Mouse (Mus musculus) hindbrain, embryonic 14.5 days (tissue): ENCODE results near the gene Med19. TPM values are rescaled to one million over a fixed set of nuclear protein-coding genes. Genes with fewer than 3 reads are reported as not detected.

Experiments used
- ATAC-seq: fragments of 200-750 bp; cut with Nextera tagmentation; 2 replicates; pipeline ENCODE4 v1.8.0; 2017; ENCODE audit warnings: moderate number of reproducible peaks, mild to moderate bottlenecking, moderate TSS enrichment, moderate library complexity; ENCODE audit not compliant: low FRiP score
- DNase-seq: peaks from one replicate; pipeline ENCODE4 v3.0.0-alpha.2; 2015; ENCODE audit warnings: low spot score
- H3K27ac ChIP-seq: fragments of 300-500 bp; sonication (generic); 2 replicates; pipeline ENCODE4 v1.5.1; 2014; ENCODE audit warnings: mild to moderate bottlenecking, moderate library complexity
- H3K27me3 ChIP-seq: fragments of 300-500 bp; sonication (generic); 2 replicates; pipeline ENCODE4 v1.6.1; 2014; ENCODE audit warnings: mild to moderate bottlenecking, low read length, mixed read lengths; ENCODE audit not compliant: control insufficient read depth, insufficient read depth
- H3K36me3 ChIP-seq: fragments of 300-500 bp; sonication (generic); replicated peaks from 2 replicates; pipeline ENCODE4 v1.6.1; 2014; ENCODE audit not compliant: control insufficient read depth, insufficient read depth
- H3K4me1 ChIP-seq: fragments of 300-500 bp; sonication (generic); replicated peaks from 2 replicates; pipeline ENCODE4 v1.6.1; 2014; ENCODE audit warnings: antibody characterized with exemption, low read length, mixed read lengths; ENCODE audit not compliant: control insufficient read depth, insufficient read depth
- H3K4me2 ChIP-seq: fragments of 300-500 bp; sonication (generic); replicated peaks from 2 replicates; pipeline ENCODE4 v1.6.1; 2014; ENCODE audit warnings: mild to moderate bottlenecking, moderate library complexity
- H3K4me3 ChIP-seq: fragments of 300-500 bp; sonication (generic); replicated peaks from 2 replicates; pipeline ENCODE4 v1.5.1; 2014; ENCODE audit warnings: mild to moderate bottlenecking, low read length
- H3K9ac ChIP-seq: fragments of 300-500 bp; sonication (generic); 2 replicates; pipeline ENCODE4 v1.6.1; 2014
- H3K9me3 ChIP-seq: fragments of 300-500 bp; sonication (generic); 2 replicates; pipeline ENCODE4 v1.6.1; 2016; ENCODE audit warnings: low read length; ENCODE audit not compliant: control insufficient read depth
- WGBS: fragments of 180-500 bp; shearing (Covaris S2); extraction: QIAGEN DNeasy Blood & Tissue Kit; methylation state at CpG from one replicate; pipeline ENCODE4 v1.1.7; 2014; 5-methylcytosine and 5-hydroxymethylcytosine counted together
- polyA plus RNA-seq: library from polyadenylated mRNA; unstranded; fragments of >200 nt; fragmentation: Nextera tagmentation; extraction: Ambion mirVana; gene quantifications from 2 replicates; pipeline ENCODE4 v1.2.1, GENCODE M21; 2014

Gene Med19
- polyA plus RNA-seq, 1 experiment from 2014 or later, result 61.3 TPM

DNA sequence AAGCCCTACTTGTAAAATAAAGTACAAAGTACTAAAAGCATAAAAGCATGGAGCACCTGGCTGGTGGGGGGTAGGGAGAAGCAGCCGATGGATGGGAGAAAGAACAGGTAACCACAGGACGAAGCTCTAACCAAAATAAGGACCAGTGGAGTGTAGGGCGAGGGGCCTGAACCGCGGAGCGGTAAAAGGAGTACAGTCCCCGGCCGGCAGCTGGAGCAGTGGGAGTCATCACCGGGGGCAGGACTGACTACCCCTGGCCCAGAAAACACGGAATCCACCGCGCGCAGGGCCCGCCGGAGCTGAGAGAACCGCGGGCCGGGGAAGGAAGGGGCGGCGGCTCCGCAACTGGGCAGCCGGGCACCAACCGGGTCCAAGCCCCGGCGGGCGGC lies 36.2 kb downstream of the Med19 start:
- peak overlapping the region; percentile 98 for H3K4me3 ChIP-seq
- H3K27me3 ChIP-seq, result no peaks in the 10 kb centered on the region
- peaks cover 16% of the 10 kb centered on the region for H3K4me1 ChIP-seq
- H3K36me3 ChIP-seq, result peaks cover 18% of the 10 kb centered on the region
- no peak; the same call in 1 of the 2 replicates for ATAC-seq
- peak overlapping the region; percentile 82 for H3K4me2 ChIP-seq
- H3K27ac ChIP-seq, result peak overlapping the region; percentile 95
- no peaks in the 10 kb centered on the region for H3K9me3 ChIP-seq
- under 1% methylated on average over 22 of the region's 26 CpGs for WGBS
- no peak for DNase-seq
- H3K9ac ChIP-seq, result peak overlapping the region; percentile 96

GRCm38 (mm10) chr2:84714811-84715561 lies 36.8 kb downstream of the Med19 start, which contains the start of gene Zdhhc5:
Gene Zdhhc5, minus strand, starts transcription at chr2:84715180.
- Histone ChIP-seq H3K9ac (peak within 1 kb of the TSS; percentile 96), H3K36me3 (peaks cover 13% of the 10 kb centered on the region), H3K4me2 (peak within 1 kb of the TSS; percentile 89), H3K27me3 (no peaks in the 10 kb centered on the region), H3K4me1 (peaks cover 16% of the 10 kb centered on the region), H3K9me3 (no peaks in the 10 kb centered on the region), H3K27ac (peak within 1 kb of the TSS; percentile 95), H3K4me3 (peak within 1 kb of the TSS; percentile 98)
- DNase-seq (peak; percentile 97), ATAC-seq (peak; percentile 98)
- under 1% methylated on average over 96 of the region's 107 CpGs for WGBS

DNA sequence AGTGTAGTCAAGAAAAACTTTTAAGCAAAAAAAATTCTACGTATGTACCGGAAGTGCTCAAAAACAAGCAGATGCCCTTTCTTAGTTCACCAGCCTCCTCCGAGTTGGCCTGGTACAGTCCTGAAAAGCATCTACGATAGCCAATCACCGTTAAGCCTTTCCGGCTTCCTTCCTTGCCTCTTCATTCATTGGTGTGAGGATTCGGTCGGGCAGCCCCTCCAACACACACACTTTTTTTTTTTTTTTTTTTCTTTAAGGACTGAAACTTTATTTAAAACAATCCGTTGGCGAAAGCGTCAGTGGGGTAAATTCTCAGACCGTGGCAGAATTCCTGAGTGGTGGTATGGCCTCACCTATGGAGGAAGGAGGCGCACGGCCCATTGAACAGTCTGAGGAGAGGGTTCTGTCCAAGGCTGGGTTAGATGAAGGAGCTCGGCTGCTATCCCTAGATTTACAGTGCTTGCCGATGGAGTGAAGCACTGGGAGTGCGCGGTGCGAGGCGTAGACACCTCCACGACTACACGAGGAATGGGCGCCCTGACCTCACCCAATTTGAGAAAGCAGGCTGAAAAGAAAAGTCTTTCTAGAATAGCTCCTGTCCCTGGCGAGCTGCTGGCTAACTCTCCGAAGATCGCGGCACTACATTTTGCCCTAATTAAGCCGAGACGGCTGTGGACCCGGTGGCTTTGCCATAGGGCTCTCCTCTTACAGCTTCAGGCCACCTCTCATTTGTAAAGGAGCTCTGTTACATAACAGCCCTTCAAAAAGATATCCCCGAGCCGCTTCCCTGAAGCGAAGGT lies 37.6 kb downstream of the Med19 start:
- Histone ChIP-seq H3K36me3 (peaks cover 6% of the 10 kb centered on the region), H3K4me3 (peak overlapping the region; percentile 98), H3K27me3 (no peaks in the 10 kb centered on the region), H3K9me3 (no peaks in the 10 kb centered on the region), H3K4me2 (peak overlapping the region; percentile 89), H3K9ac (peak overlapping the region; percentile 69), H3K4me1 (peaks cover 16% of the 10 kb centered on the region), H3K27ac (peak overlapping the region; percentile 95)
- ATAC-seq (peak; percentile 95), DNase-seq (peak; percentile 87)
- WGBS, result under 1% methylated on average over 33 of the region's 33 CpGs

DNA sequence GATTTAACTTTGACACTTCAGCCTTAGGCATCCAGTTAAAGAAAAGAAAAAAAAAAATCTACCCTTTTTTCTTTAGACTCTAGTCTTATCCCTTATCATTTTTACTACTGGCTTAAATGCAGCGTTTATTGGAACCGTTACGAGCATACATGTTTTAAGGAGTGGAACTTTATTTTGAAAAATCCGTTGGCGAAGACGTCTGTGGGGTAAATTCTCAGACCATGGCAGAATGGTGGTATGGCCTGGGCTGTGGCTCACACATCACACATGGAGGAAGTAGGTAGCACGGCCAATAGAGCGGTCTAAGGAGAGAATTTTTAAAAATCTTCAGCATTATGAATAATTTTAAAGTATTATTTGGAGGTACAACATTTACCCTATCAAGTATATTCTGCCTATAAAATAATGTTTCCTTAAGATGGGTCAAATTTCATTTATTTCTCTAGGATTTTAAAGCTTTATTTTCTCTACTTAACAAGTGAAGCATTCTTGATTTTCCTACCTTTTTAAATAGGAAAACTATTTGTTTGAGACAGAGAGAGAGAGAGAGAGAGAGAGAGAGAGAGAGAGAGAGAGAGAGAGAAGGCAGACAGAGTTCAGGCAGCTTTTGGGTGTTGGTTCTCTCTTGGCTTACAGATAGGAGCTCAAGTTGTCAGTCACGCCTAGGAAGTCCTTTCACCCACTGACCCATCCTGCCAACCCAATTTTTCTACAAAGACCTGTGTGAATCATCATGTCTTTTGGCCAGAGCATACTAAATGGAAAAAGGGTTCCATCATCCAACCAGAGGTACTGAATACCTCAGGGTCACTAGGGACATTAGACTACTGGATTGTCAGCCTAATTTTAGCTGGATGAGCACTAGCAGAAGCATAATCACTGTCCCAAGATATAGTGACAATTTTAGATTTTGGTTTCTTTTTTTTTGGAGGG lies 38.5 kb downstream of the Med19 start:
- Histone ChIP-seq H3K4me1 (peaks cover 16% of the 10 kb centered on the region), H3K36me3 (peaks cover 10% of the 10 kb centered on the region), H3K9me3 (no peaks in the 10 kb centered on the region), H3K9ac (peak overlapping the region; percentile 69), H3K27me3 (no peaks in the 10 kb centered on the region), H3K27ac (peak overlapping the region; percentile 95), H3K4me3 (peak overlapping the region; percentile 98), H3K4me2 (peak overlapping the region; percentile 89)
- no peak for ATAC-seq
- 37% methylated on average over 9 of the region's 9 CpGs for WGBS
- no peak for DNase-seq

- ATAC-seq (no peak), DNase-seq (no peak)
- Histone ChIP-seq H3K27ac (no peak overlapping the region), H3K9ac (no peak overlapping the region), H3K4me3 (no peak overlapping the region), H3K4me2 (no peak overlapping the region), H3K9me3 (no peaks in the 10 kb centered on the region), H3K4me1 (peaks cover 16% of the 10 kb centered on the region), H3K27me3 (no peaks in the 10 kb centered on the region), H3K36me3 (peaks cover 17% of the 10 kb centered on the region)
- WGBS, result 97% methylated on average over 4 of the region's 4 CpGs
These were observed 39.2 kb downstream of the Med19 start for GRCm38 (mm10) chr2:84717357-84717756.

DNA sequence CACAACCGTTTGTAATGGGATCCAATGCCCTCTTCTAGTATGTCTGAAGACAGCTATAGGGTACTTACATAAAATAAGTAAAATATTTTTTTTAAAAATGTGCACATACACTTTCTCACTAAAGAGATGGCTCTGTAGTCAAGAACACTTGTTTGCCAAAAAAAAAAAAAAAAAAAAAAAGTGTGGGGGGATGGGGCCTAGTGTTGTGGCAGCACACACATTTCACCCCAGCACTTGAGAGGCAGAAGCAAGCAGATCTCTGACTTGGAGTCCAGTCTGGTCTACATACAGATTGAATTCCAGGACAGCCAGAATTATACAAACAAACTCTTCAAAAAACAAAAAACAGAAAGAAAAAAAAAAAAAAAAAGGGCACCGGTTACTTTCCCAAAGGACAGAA lies 42.5 kb downstream of the Med19 start:
- Histone ChIP-seq H3K9ac (no peak overlapping the region), H3K4me3 (no peak overlapping the region), H3K4me2 (no peak overlapping the region), H3K9me3 (no peaks in the 10 kb centered on the region), H3K27ac (no peak overlapping the region), H3K36me3 (peaks cover 42% of the 10 kb centered on the region), H3K27me3 (no peaks in the 10 kb centered on the region), H3K4me1 (0 out of 2 replicates have a peak, but pooled peaks cover 8% of the 10 kb centered on the region)
- 87% methylated on average over 2 of the region's 2 CpGs for WGBS
- ATAC-seq, result no peak
- DNase-seq, result no peak

- whole genome bisulfite sequencing, result 75% methylated on average over 3 of the region's 3 CpGs
- Histone ChIP-seq H3K36me3 (peaks cover 42% of the 10 kb centered on the region), H3K4me1 (peaks cover 10% of the 10 kb centered on the region), H3K9me3 (no peaks in the 10 kb centered on the region), H3K27me3 (no peaks in the 10 kb centered on the region), H3K4me2 (no peak overlapping the region), H3K9ac (no peak overlapping the region), H3K27ac (no peak overlapping the region), H3K4me3 (no peak overlapping the region)
- no peak for DNase-seq
- no peak for ATAC-seq
These were observed 43.0 kb downstream of the Med19 start for GRCm38 (mm10) chr2:84721182-84721581.

- Histone ChIP-seq H3K27me3 (no peaks in the 10 kb centered on the region), H3K4me3 (no peak overlapping the region), H3K9ac (no peak overlapping the region), H3K4me2 (no peak overlapping the region), H3K27ac (no peak overlapping the region), H3K9me3 (no peaks in the 10 kb centered on the region), H3K4me1 (peaks cover 13% of the 10 kb centered on the region), H3K36me3 (peaks cover 42% of the 10 kb centered on the region)
- no peak for DNase-seq
- 97% methylated on average over 14 of the region's 14 CpGs for WGBS
- no peak for ATAC-seq
These were observed 45.7 kb downstream of the Med19 start for GRCm38 (mm10) chr2:84723856-84724255.
